Mouse (Mus musculus) CH12.LX (cell line): ENCODE results near the gene Tnik. TPM values are rescaled to one million over a fixed set of nuclear protein-coding genes. Genes with fewer than 3 reads are reported as not detected.

Experiments used
- DNase-seq: peaks from one replicate; pipeline ENCODE4 v3.0.0-alpha.2; 2013; ENCODE audit errors: extremely low read depth
- H3K27ac ChIP-seq: 2 replicates; pipeline ENCODE4 v1.5.1; 2012; ENCODE audit warnings: low read depth, mild to moderate bottlenecking, control low read depth, moderate library complexity; ENCODE audit not compliant: insufficient read depth
- H3K27me3 ChIP-seq: replicated peaks from 2 replicates; pipeline ENCODE3; 2012; ENCODE audit warnings: inconsistent platforms
- H3K36me3 ChIP-seq, 2 experiments: replicated peaks in 1 of 2; 2 replicates each; pipeline versions ENCODE3 to v1.6.1; 2012; ENCODE audit warnings: inconsistent platforms in 1 of 2, low read length in 1 of 2, mild to moderate bottlenecking in 1 of 2, mixed read lengths in 1 of 2, moderate library complexity in 1 of 2; ENCODE audit not compliant: control insufficient read depth in 1 of 2, insufficient read depth in 1 of 2
- H3K4me1 ChIP-seq, 2 experiments: 2 replicates each; pipeline ENCODE4 v1.6.1; 2012; ENCODE audit warnings: inconsistent platforms in 1 of 2, moderate library complexity in 1 of 2; ENCODE audit not compliant: insufficient read depth in 2 of 2, control insufficient read depth in 1 of 2
- H3K4me2 ChIP-seq: 2 replicates; pipeline ENCODE4 v1.6.1; 2012; ENCODE audit warnings: low read depth, mild to moderate bottlenecking, control low read depth; ENCODE audit not compliant: poor library complexity, insufficient read depth, severe bottlenecking
- H3K4me3 ChIP-seq, 3 experiments: fragments of 150-350 bp in 1 of 3; sonication (generic) in 1 of 3; replicated peaks in 1 of 3; 2 replicates each; pipeline versions ENCODE3 to v1.5.1; 2011 to 2012; ENCODE audit warnings: low read depth in 2 of 3, low read length in 2 of 3, mild to moderate bottlenecking in 2 of 3, moderate library complexity in 2 of 3, control low read depth in 1 of 3, improper control_type of control experiment in 1 of 3, inconsistent platforms in 1 of 3, mixed read lengths in 1 of 3; ENCODE audit not compliant: poor library complexity in 1 of 3
- H3K79me2 ChIP-seq: replicated peaks from 2 replicates; pipeline ENCODE4 v1.6.1; 2012; ENCODE audit warnings: mild to moderate bottlenecking, moderate library complexity; ENCODE audit not compliant: control insufficient read depth, poor library complexity, insufficient read depth, severe bottlenecking; ENCODE audit errors: extremely low read depth
- H3K9ac ChIP-seq: 2 replicates; pipeline ENCODE4 v1.6.1; 2012; ENCODE audit warnings: low read depth, mild to moderate bottlenecking, control low read depth, moderate library complexity; ENCODE audit not compliant: insufficient read depth
- H3K9me3 ChIP-seq: replicated peaks from 2 replicates; pipeline ENCODE3; 2012; ENCODE audit warnings: low read length, inconsistent platforms, mixed read lengths
- BHLHE40 ChIP-seq: IDR thresholded peaks from 2 replicates; pipeline ENCODE4 v1.6.1; 2011; ENCODE audit warnings: mild to moderate bottlenecking, low read depth, low read length, improper control_type of control experiment
- CHD2 ChIP-seq: IDR thresholded peaks from 2 replicates; pipeline ENCODE4 v1.6.1; 2011; ENCODE audit warnings: low read length, improper control_type of control experiment
- E2F4 ChIP-seq: IDR thresholded peaks from 2 replicates; pipeline ENCODE4 v1.6.1; 2011; ENCODE audit warnings: low read depth, low read length, improper control_type of control experiment; ENCODE audit not compliant: insufficient replicate concordance
- ETS1 ChIP-seq: conservative IDR thresholded peaks from 2 replicates; pipeline ENCODE4 v1.6.1; 2012; ENCODE audit warnings: low read depth, mild to moderate bottlenecking, inconsistent platforms, low read length, improper control_type of control experiment, moderate library complexity
- GABPA ChIP-seq: IDR thresholded peaks from 2 replicates; pipeline ENCODE4 v1.6.1; 2012; ENCODE audit warnings: low read depth, low read length, improper control_type of control experiment, inconsistent platforms; ENCODE audit not compliant: insufficient replicate concordance
- HCFC1 ChIP-seq: IDR thresholded peaks from 2 replicates; pipeline ENCODE4 v1.6.1; 2012; ENCODE audit warnings: low read depth, mild to moderate bottlenecking, inconsistent platforms, low read length, improper control_type of control experiment
- JUN ChIP-seq: IDR thresholded peaks from 2 replicates; pipeline ENCODE4 v1.6.1; 2011; ENCODE audit warnings: low read depth, mild to moderate bottlenecking, low read length, improper control_type of control experiment, moderate library complexity; ENCODE audit not compliant: insufficient read depth
- KAT2A ChIP-seq: IDR thresholded peaks from 2 replicates; pipeline ENCODE4 v1.6.1; 2012; ENCODE audit warnings: low read length, improper control_type of control experiment, inconsistent platforms; ENCODE audit not compliant: insufficient replicate concordance
- MAFK ChIP-seq: IDR thresholded peaks from 2 replicates; pipeline ENCODE4 v1.6.1; 2011; ENCODE audit warnings: low read length, improper control_type of control experiment; ENCODE audit not compliant: insufficient replicate concordance
- MAX ChIP-seq: IDR thresholded peaks from 2 replicates; pipeline ENCODE4 v1.6.1; 2011; ENCODE audit warnings: low read length, improper control_type of control experiment
- MYC ChIP-seq: IDR thresholded peaks from 2 replicates; pipeline ENCODE4 v1.6.1; 2011; ENCODE audit warnings: low read depth, mild to moderate bottlenecking, improper control_type of control experiment, low read length
- NELFE ChIP-seq: IDR thresholded peaks from 2 replicates; pipeline ENCODE4 v1.6.1; 2011; ENCODE audit warnings: low read depth, low read length, improper control_type of control experiment
- NRF1 ChIP-seq: IDR thresholded peaks from 2 replicates; pipeline ENCODE4 v1.6.1; 2014; ENCODE audit warnings: low read depth, mild to moderate bottlenecking, inconsistent platforms, low read length, improper control_type of control experiment, moderate library complexity
- POLR2A ChIP-seq: IDR thresholded peaks from 2 replicates; pipeline ENCODE4 v1.6.1; 2011; ENCODE audit warnings: low read depth, mild to moderate bottlenecking, improper control_type of control experiment, low read length
- RAD21 ChIP-seq: IDR thresholded peaks from 2 replicates; pipeline ENCODE4 v1.6.1; 2011; ENCODE audit warnings: low read depth, mild to moderate bottlenecking, low read length, improper control_type of control experiment, moderate library complexity
- RCOR1 ChIP-seq: conservative IDR thresholded peaks from 2 replicates; pipeline ENCODE4 v1.6.1; 2012; ENCODE audit warnings: low read depth, mild to moderate bottlenecking, inconsistent platforms, low read length, improper control_type of control experiment
- SMC3 ChIP-seq: IDR thresholded peaks from 2 replicates; pipeline ENCODE4 v1.6.1; 2011; ENCODE audit warnings: low read depth, low read length, improper control_type of control experiment
- TBP ChIP-seq: conservative IDR thresholded peaks from 2 replicates; pipeline ENCODE4 v1.6.1; 2011; ENCODE audit warnings: low read depth, low read length, improper control_type of control experiment
- USF1 ChIP-seq: IDR thresholded peaks from 2 replicates; pipeline ENCODE4 v1.6.1; 2014; ENCODE audit warnings: low read depth, mild to moderate bottlenecking, inconsistent platforms, low read length, improper control_type of control experiment
- ZKSCAN1 ChIP-seq: IDR thresholded peaks from 2 replicates; pipeline ENCODE4 v1.6.1; 2012; ENCODE audit warnings: low read depth, inconsistent platforms, low read length, improper control_type of control experiment, borderline replicate concordance
- ZMIZ1 ChIP-seq: IDR thresholded peaks from 2 replicates; pipeline ENCODE4 v1.6.1; 2012; ENCODE audit warnings: low read depth, mild to moderate bottlenecking, inconsistent platforms, low read length, improper control_type of control experiment
- dilution Hi-C: fragments of 300-500 bp; cut with MboI; formaldehyde crosslinking; loops from 2 replicates; pipeline ENCODE4 v1.14.3; 2020; ENCODE audit warnings: low sequenced_read_pairs; ENCODE audit not compliant: extremely low pct_unique_long_range_greater_than_20kb, extremely low pct_ligation_motif_present
- in situ Hi-C: fragments of 300-500 bp; cut with MboI; formaldehyde crosslinking; loops from 3 replicates; pipeline ENCODE4 v1.14.3; 2019; ENCODE audit warnings: low sequenced_read_pairs, low pct_ligation_motif_present, low pct_unique_long_range_greater_than_20kb, mixed read lengths
- polyA plus RNA-seq: library from polyadenylated mRNA; unstranded; fragments of >175 nt; gene quantifications from 2 replicates; pipeline ENCODE4 v1.2.1, GENCODE M21; 2012; ENCODE audit warnings: low read depth; ENCODE audit not compliant: insufficient read length
- total RNA-seq, 2 experiments: library from RNA; depleted of rRNA; stranded (reverse); fragments of 300-350 nt in 1 of 2; fragments of >200 nt in 1 of 2; gene quantifications; 2 replicates each; pipeline ENCODE4 v1.2.3; 2012 to 2014

Gene Tnik
- total and polyA plus RNA-seq, 3 experiments = 0.08 TPM; not detected in 2

- Histone ChIP-seq H3K9me3 (peaks cover 66% of the 10 kb centered on the region), H3K4me1 (no peaks in the 10 kb centered on the region), H3K27ac (no peak overlapping the region), H3K9ac (no peak overlapping the region), H3K4me3 (no peak overlapping the region), H3K27me3 (no peaks in the 10 kb centered on the region), H3K4me2 (no peak overlapping the region), H3K79me2 (no peaks in the 10 kb centered on the region), H3K36me3 (no peaks in the 10 kb centered on the region)
- dilution Hi-C loops = no loop called here
- TF ChIP-seq RAD21 = no peak
- no peak for TF ChIP-seq MYC
- no peak for TF ChIP-seq RCOR1
- TF ChIP-seq ZKSCAN1 = no peak
- TF ChIP-seq E2F4 = no peak
- no peak for TF ChIP-seq NELFE
- TF ChIP-seq HCFC1 = no peak
- no peak for TF ChIP-seq TBP
- TF ChIP-seq GABPA = no peak
- no peak for TF ChIP-seq ZMIZ1
- no peak for TF ChIP-seq CHD2
- TF ChIP-seq KAT2A = no peak
- TF ChIP-seq SMC3 = no peak
- no peak for TF ChIP-seq MAX
- TF ChIP-seq ETS1 = no peak
- no peak for TF ChIP-seq NRF1
- no peak for TF ChIP-seq MAFK
- no peak for TF ChIP-seq JUN
- no peak for DNase-seq
- in situ Hi-C loops = no loop called here
Measured at GRCm38 (mm10) chr3:28410269-28410668, 147.3 kb downstream of the Tnik start.

- no peak overlapping the region for H3K4me2 ChIP-seq
- dilution Hi-C loops = no loop called here
- TF ChIP-seq TBP = no peak
- TF ChIP-seq MAX = no peak
- no peak for TF ChIP-seq NELFE
- TF ChIP-seq USF1 = no peak
- TF ChIP-seq POLR2A = no peak
- TF ChIP-seq RCOR1 = no peak
- TF ChIP-seq SMC3 = no peak
- TF ChIP-seq BHLHE40 = no peak
Measured at GRCm38 (mm10) chr3:28415986-28416385, 153.0 kb downstream of the Tnik start.

More at GRCm38 (mm10) chr3:28415986-28416385, 153.0 kb downstream of the Tnik start:
- H3K4me3 ChIP-seq = no peak overlapping the region
- no peak overlapping the region for H3K27ac ChIP-seq
- no peaks in the 10 kb centered on the region for H3K27me3 ChIP-seq
- DNase-seq = no peak
- in situ Hi-C loops = no loop called here
- no peak overlapping the region for H3K9ac ChIP-seq
- no peaks in the 10 kb centered on the region for H3K79me2 ChIP-seq
- H3K36me3 ChIP-seq = no peaks in the 10 kb centered on the region
- H3K4me1 ChIP-seq = no peaks in the 10 kb centered on the region
- peaks cover 71% of the 10 kb centered on the region for H3K9me3 ChIP-seq
